Mouse (Mus musculus) neural tube, embryonic 11.5 days (tissue): Measurements from ENCODE around the gene Nsun3. TPM values are rescaled to one million over a fixed set of nuclear protein-coding genes. Genes with fewer than 3 reads are reported as not detected.
"Not testable (repeated sequence)": the region's sequence is repeated elsewhere in the genome, so short reads cannot be mapped to it uniquely, and the experiment has no call there.

Experiments
- ATAC-seq: fragments of 200-750 bp; cut with Nextera tagmentation; 2 replicates; pipeline ENCODE4 v1.8.0; 2017; ENCODE audit warnings: moderate number of reproducible peaks, mild to moderate bottlenecking, moderate TSS enrichment, moderate library complexity; ENCODE audit not compliant: insufficient read depth, low FRiP score, low TSS enrichment
- DNase-seq: peaks from one replicate; pipeline ENCODE4 v3.0.0-alpha.2; 2015; ENCODE audit warnings: low spot score
- H3K27ac ChIP-seq: fragments of 300-500 bp; sonication (generic); 2 replicates; pipeline ENCODE4 v1.5.1; 2014; ENCODE audit warnings: low read depth, mild to moderate bottlenecking, low read length
- H3K27me3 ChIP-seq: fragments of 300-500 bp; sonication (generic); 2 replicates; pipeline ENCODE4 v1.6.1; 2014; ENCODE audit warnings: mild to moderate bottlenecking, low read length, mixed read lengths; ENCODE audit not compliant: control insufficient read depth, insufficient read depth
- H3K36me3 ChIP-seq: fragments of 300-500 bp; sonication (generic); 2 replicates; pipeline ENCODE4 v1.6.1; 2014; ENCODE audit warnings: mild to moderate bottlenecking, low read length, moderate library complexity, mixed read lengths; ENCODE audit not compliant: control insufficient read depth, insufficient read depth
- H3K4me1 ChIP-seq: fragments of 300-500 bp; sonication (generic); 2 replicates; pipeline ENCODE4 v1.6.1; 2014; ENCODE audit warnings: low read length, mixed read lengths; ENCODE audit not compliant: control insufficient read depth, insufficient read depth
- H3K4me2 ChIP-seq: fragments of 300-500 bp; sonication (generic); 2 replicates; pipeline ENCODE4 v1.6.1; 2014; ENCODE audit warnings: low read depth, mild to moderate bottlenecking, moderate library complexity
- H3K4me3 ChIP-seq: fragments of 300-500 bp; sonication (generic); 2 replicates; pipeline ENCODE4 v1.5.1; 2014; ENCODE audit warnings: low read depth, low read length
- H3K9ac ChIP-seq: fragments of 300-500 bp; sonication (generic); 2 replicates; pipeline ENCODE4 v1.6.1; 2014; ENCODE audit warnings: mild to moderate bottlenecking, low read length
- H3K9me3 ChIP-seq: fragments of 300-500 bp; sonication (generic); 2 replicates; pipeline ENCODE4 v1.6.1; 2016; ENCODE audit warnings: low read length; ENCODE audit not compliant: control insufficient read depth
- WGBS: fragments of 180-500 bp; shearing (Covaris S2); extraction: QIAGEN DNeasy Blood & Tissue Kit; methylation state at CpG from one replicate; pipeline ENCODE4 v1.1.7; 2014; 5-methylcytosine and 5-hydroxymethylcytosine counted together
- microRNA-seq: library from miRNA; unstranded; fragments of <30 nt; microRNA quantifications from one replicate; pipeline ENCODE4, GENCODE M21; 2016
- polyA plus RNA-seq: library from polyadenylated mRNA; unstranded; fragments of >200 nt; fragmentation: Nextera tagmentation; extraction: Ambion mirVana; gene quantifications from 2 replicates; pipeline ENCODE4 v1.2.1, GENCODE M21; 2014

The Nsun3 gene
- polyA plus RNA-seq, 1 experiment from 2014 or later, result 11.8 TPM

DNA sequence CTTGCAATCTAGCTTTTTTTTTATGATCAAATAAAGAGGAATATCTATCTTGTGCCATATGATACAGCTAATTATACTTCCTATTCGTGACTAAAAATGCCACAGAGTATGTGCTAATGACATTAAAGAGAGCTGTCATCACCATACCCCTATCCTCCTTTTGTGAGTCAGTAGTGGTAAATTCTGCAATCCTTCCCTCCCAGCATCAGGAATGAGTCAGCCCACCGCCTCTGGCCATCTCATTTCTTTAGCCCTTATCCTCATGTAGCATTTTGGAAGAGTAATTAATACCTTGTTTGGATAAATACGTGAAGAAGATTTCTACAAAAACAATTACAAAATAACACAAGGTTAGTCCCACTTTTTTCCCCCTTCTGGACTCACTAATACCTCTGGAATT, 56.8 kb downstream of the Nsun3 start:
- 80% methylated on average over 3 of the region's 3 CpGs for WGBS
- H3K4me2 ChIP-seq, result no peak overlapping the region
- no peaks in the 10 kb centered on the region for H3K36me3 ChIP-seq
- H3K4me3 ChIP-seq, result no peak overlapping the region
- ATAC-seq (no peak), DNase-seq (no peak)
- no peak overlapping the region for H3K9ac ChIP-seq
- H3K27me3 ChIP-seq, result no peaks in the 10 kb centered on the region
- H3K4me1 ChIP-seq, result no peaks in the 10 kb centered on the region
- H3K27ac ChIP-seq, result no peak overlapping the region
- H3K9me3 ChIP-seq, result no peaks in the 10 kb centered on the region

DNA sequence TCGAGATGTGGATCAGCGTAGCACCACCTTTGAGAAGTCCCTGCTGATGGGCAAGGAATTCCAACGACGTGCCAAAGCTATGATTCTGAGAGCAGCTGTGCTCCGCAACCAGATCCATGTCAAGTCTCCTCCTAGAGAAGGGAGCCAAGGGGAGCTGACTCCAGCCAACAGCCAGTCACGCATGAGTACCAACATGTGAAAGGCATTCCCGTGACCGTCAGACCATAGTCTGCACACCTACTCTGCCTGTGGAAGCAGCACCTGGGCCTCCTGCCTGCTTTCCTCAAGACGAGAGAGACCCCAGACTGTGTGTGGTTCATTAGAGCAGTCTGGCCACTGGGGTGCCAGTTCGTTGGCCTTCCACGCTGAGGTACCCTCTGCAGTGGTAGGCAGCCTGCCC, 68.4 kb downstream of the Nsun3 start:
- not testable (repeated sequence) for ATAC-seq, H3K9ac ChIP-seq, H3K4me2 ChIP-seq, H3K4me1 ChIP-seq, DNase-seq, H3K27ac ChIP-seq, H3K4me3 ChIP-seq, H3K36me3 ChIP-seq, H3K9me3 ChIP-seq, H3K27me3 ChIP-seq
- 92% methylated on average over 8 of the region's 11 CpGs for WGBS

DNA sequence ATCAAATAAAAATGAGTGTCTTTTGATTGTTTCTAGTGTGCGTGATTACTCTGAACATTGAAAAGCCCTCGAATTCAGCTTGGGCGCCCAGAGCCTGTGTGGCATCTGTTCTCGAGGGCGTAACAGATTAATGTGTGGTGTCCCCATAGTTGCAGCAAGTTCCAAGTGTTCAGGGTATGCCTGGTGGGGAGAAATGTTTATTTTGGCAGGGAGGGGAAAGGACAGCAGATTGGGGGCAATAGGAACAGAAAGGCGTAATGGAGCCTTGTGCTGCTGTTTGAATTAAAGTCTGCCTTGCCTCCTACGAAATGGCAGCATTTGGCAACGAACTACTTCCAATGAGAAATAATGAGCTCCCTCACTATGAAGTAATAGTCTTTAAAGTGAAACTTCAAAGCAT, 96.2 kb downstream of the Nsun3 start:
- no peak for ATAC-seq
- no peak for DNase-seq
- 80% methylated on average over 8 of the region's 8 CpGs for WGBS

DNA sequence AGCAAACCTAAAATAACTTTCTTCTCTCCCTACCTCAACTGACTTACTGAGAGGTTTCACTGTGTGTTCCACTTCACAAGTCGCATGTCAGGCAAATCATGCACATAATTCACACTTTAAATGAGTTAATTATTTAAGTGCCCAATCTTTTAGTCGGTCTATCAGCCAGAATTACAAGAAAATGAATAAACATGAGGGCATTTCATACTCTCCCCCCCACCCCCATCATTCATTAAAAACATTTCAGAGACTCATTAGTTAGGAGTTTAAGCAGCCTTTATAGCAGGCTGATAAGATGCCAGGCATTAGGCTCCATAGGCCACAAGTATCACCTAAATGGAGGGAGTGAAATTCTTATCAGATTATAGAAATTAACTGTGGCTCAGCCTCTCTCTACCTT, 100.5 kb downstream of the Nsun3 start:
- Histone ChIP-seq H3K4me1 (no peaks in the 10 kb centered on the region), H3K9ac (no peak overlapping the region), H3K4me2 (no peak overlapping the region), H3K27me3 (no peaks in the 10 kb centered on the region), H3K9me3 (no peaks in the 10 kb centered on the region), H3K27ac (no peak overlapping the region), H3K36me3 (no peaks in the 10 kb centered on the region), H3K4me3 (no peak overlapping the region)
- no peak for ATAC-seq
- 78% methylated on average over 2 of the region's 2 CpGs for WGBS
- DNase-seq, result no peak

More for the DNA sequence above, 96.2 kb downstream of the Nsun3 start:
- Histone ChIP-seq H3K9ac (no peak overlapping the region), H3K4me3 (no peak overlapping the region), H3K9me3 (no peaks in the 10 kb centered on the region), H3K4me1 (no peaks in the 10 kb centered on the region), H3K27me3 (no peaks in the 10 kb centered on the region), H3K4me2 (no peak overlapping the region), H3K36me3 (no peaks in the 10 kb centered on the region), H3K27ac (no peak overlapping the region)

DNA sequence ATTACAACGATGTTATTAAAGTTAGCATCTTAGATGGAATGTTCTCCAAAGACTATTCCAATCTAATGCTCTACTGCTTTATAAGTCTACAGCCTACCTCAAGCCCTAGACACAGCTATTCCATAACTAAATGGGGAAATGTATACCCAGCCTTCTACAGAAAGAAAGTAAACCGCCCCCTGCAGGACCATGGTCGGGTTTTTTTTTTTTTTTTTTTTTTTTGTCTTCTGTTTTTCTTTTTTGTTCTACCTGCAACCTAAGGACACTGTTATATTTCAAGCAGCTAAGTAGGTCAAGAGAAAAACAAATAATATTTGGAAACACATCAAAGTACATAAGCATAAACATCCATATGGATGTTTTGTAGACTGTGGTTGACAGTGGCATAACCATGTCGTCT, 101.1 kb downstream of the Nsun3 start:
- no peaks in the 10 kb centered on the region for H3K36me3 ChIP-seq
- H3K4me3 ChIP-seq, result no peak overlapping the region
- H3K9ac ChIP-seq, result no peak overlapping the region
- no peaks in the 10 kb centered on the region for H3K27me3 ChIP-seq
- 82% methylated on average over 4 of the region's 4 CpGs for WGBS
- H3K9me3 ChIP-seq, result no peaks in the 10 kb centered on the region
- no peaks in the 10 kb centered on the region for H3K4me1 ChIP-seq
- ATAC-seq (no peak), DNase-seq (no peak)
- H3K4me2 ChIP-seq, result no peak overlapping the region
- H3K27ac ChIP-seq, result no peak overlapping the region

Small RNA genes lying within 50 kb of the gene (microRNA-seq; reads per million reads assigned to microRNA genes)
- gene Gm25986, result not detected

Other genes starting within 250 kb of the Nsun3 start
- 0.19 and 0.32 TPM in 2 replicates for gene Stx19, start 27.9 kb upstream of the Nsun3 start, polyA plus RNA-seq
- 17.2 and 21.6 TPM in 2 replicates for gene Arl13b, start 60.2 kb upstream of the Nsun3 start, polyA plus RNA-seq
- gene Pros1, start 67.5 kb upstream of the Nsun3 start, polyA plus RNA-seq, result 24.9 and 27.3 TPM in 2 replicates